Mouse (Mus musculus): ENCODE data around the gene Xab2. TPM values are rescaled to one million over a fixed set of nuclear protein-coding genes. Genes with fewer than 3 reads are reported as not detected.

Gene Xab2
- total RNA-seq (2021), result 10 to 100 TPM; 33.1 to 34.9 TPM
- long read RNA-seq, experiment 1, transcript Xab2-201 (19 exons, 2,677 nt), result major isoform, 35 of 48 reads
- long read RNA-seq, experiment 1, partial matches to known transcripts, result 7 of 48 reads
- long read RNA-seq, experiment 1, other reads (novel, unspliced or antisense), result 6 of 48 reads
- long read RNA-seq, experiment 2, transcript Xab2-201 (19 exons, 2,677 nt), result major isoform, 29 of 39 reads
- long read RNA-seq, experiment 2, partial matches to known transcripts, result 7 of 39 reads
- long read RNA-seq, experiment 2, other reads (novel, unspliced or antisense), result 3 of 39 reads

DNA sequence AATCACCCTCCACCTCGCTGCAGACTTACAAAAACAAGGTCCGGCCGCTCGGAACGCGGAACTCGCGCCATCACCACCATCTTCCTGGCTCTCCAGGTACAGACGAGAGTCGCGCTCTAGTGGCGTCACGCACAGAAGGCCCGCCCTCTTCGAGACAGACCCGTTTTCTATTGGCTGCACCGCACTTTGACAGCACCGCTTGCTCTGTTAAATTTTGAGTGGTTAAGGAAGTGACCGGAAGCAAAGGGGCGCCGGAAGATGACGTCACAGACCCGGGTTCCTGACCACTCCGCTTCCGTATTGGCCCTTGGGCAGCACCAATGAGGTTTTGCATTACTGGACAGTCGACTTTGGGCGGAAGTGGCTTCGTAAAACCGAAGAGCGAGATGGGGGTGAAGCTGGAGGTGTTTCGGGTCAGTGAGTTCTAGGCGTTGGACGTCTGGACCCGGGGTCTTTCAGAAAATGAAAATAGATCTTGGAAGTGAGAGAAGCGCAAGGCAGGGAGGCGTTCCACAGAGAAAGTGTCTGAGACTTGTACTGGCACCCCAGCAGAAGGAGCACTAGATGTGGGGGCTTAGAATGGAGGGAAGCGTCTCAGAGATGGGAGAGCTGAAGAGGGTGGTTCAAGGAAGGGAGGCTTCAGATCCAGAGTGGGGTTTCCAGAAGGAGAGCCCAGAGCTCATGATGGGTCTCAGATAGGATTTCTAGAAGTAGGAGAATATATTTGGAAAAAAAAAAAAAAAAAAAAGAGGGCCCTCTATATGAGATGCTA is at the start of gene Xab2, which contains the start of gene Pet100:
Gene Xab2 (minus strand): TSS at position 118 of the 772 bp plus-strand sequence.
Gene Pet100 (plus strand): TSS at position 350 of the 772 bp plus-strand sequence.
- DNase-seq (ENCODE audit: low spot score in 2 of 2), result peak; percentile 99 to 100

DNA sequence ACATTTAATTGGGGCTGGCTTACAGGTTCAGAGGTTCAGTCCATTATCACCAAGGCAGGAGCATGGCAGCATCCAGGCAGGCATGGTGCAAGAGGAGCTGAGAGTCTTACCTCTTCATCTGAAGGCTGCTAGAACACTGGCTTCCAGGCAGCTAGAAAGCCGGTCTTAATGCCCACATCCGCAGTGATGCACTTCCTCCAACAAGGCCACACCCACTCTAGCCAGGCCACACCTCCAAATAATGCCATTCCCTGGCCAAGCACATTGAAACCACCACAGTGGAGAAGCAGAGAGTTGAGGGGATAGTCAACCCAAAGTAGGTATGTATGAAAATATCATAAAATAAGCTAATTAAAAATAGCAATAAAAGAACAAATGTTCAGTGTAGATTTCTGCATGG is 49.3 kb upstream of the Xab2 start:
- DNase-seq (ENCODE audit: low spot score in 2 of 2), result no peak

DNA sequence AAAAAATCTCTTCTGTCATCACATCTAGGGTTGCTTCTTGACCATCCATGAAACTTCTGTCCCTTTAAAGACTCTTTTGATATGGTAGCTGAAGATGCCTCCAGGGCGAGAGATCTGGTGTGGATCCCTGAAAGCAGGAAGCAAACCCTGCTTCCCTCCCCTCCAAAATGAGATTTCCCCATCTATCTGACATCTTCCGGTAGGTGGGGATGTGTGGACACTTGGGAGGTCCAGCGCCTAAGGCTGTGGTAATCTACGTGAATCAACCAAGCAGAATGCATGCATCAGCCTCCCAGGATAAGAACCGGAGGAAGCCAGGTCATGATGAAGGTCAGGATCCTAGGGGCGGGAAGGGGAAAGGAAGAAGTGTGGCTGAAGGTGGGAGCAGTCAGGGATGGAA is 44.4 kb upstream of the Xab2 start, which contains the start of gene Mcemp1:
Gene Mcemp1 (plus strand): TSS at position 248 of the 400 bp plus-strand sequence.
- DNase-seq (ENCODE audit: low spot score in 2 of 2), result no peak

GRCm38 (mm10) chr8:3664405-3664804 is 43.3 kb upstream of the Xab2 start:
- no peak for DNase-seq (ENCODE audit: low spot score in 2 of 2)

- no peak for DNase-seq (ENCODE audit: low spot score in 2 of 2)
Observed at GRCm38 (mm10) chr8:3660889-3661288, 39.8 kb upstream of the Xab2 start.

GRCm38 (mm10) chr8:3656725-3657381 is 35.7 kb upstream of the Xab2 start:
- no peak for DNase-seq (ENCODE audit: low spot score in 2 of 2)

DNA sequence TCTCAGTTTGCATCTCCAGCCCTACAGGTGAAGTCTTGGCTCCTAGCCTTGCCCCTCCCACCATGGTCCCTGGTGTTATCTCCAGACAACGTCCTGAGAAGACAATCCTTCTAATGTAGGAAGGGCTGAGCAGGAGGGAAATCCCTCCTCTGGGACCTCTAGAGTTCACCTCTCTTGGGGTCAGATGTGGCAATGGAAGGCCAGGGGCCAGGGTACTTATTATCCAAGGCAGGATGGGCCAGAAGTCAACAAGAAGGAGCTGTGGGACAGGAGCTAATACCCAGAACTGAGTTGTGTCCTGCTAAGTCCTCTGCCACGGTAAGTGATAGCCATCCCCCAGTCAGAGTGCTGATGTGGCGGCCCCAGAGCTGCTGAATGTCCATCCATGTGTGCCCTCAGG is 34.4 kb upstream of the Xab2 start, which contains the start of gene Retn:
Gene Retn (plus strand): TSS at position 245 of the 400 bp plus-strand sequence.
- DNase-seq (ENCODE audit: low spot score in 2 of 2), result no peak

DNA sequence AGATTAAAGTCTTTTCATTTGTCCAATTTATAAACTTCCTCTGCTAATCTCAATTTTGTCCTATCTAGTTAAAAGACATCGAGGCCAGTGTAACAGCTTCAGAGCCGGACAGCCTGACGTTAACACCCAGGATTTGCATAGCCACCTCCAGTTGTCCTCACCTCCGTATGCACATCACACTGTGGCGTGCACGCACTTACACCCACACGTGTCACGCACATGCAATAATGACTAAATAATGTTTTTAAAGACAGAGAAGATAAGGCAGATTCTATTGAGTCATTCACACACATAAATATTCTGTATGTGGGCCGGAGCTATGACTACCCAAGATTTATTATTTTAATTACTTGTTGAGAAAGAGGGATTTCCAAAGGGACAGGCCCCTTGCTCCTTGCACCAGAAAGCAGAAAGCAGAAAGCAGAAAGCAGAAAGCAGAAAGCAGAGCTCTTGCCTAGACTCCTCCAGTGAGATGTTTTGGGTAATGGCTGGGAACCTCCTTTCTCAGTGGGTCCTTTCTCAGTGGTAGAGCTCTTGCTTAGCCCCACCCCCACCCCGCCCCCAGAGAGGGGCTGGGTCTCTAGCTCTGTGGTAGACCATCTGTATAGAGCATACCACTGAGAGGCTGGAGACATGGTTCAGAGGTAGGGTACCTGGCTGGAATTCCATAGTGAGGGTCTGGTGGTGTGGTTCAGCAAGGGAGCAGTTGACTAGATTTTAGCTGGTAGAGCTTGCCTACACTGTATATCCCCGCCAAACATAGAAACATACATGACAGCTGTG is 33.8 kb upstream of the Xab2 start:
- no peak for DNase-seq (ENCODE audit: low spot score in 2 of 2)

DNA sequence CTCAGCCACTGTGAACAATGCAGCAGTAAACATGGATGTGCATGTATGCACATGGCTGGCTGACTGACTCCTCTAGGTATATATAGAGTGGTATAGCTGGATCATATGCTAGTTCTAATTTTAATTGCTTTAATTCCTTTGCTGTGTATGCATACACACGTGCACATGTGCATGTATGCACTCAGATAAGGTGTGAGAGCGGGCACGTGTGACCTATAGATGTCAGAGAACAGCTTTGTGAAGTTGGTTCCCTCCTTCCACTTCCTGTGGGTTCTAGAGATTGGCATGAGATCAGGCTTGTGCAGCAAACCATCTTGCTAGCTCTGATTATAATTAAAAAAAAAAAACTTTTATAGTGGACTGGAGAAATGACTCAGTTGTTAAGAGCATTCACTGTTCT is 31.7 kb upstream of the Xab2 start:
- no peak for DNase-seq (ENCODE audit: low spot score in 2 of 2)

- no peak for DNase-seq (ENCODE audit: low spot score in 2 of 2)
Observed at GRCm38 (mm10) chr8:3648990-3649389, 27.9 kb upstream of the Xab2 start.

- no peak for DNase-seq (ENCODE audit: low spot score in 2 of 2)
Observed at GRCm38 (mm10) chr8:3648268-3648667, 27.2 kb upstream of the Xab2 start.

DNA sequence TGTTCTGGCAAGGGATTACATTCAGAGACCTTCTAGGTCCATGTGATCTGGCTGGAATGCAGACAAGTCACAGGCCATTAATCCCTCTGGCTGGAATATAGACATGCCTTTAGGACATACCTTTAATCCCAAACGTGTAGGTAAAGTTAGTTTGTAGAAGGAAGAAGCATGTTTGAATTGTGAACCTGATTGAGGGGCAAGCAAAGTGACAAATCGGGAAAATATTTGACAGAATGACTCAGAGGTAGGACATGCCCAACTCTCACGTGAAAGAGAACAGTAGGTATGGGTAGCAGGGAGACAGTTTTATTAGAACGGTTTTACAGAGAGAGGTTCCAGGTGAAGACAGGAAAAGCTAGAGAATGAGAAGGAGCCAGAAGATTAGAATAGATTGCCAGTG is 26.4 kb upstream of the Xab2 start:
- DNase-seq (ENCODE audit: low spot score in 2 of 2), result no peak

- DNase-seq (ENCODE audit: low spot score in 2 of 2), result no peak
Observed at GRCm38 (mm10) chr8:3646824-3647531, 25.9 kb upstream of the Xab2 start.

GRCm38 (mm10) chr8:3645804-3646203 is 24.7 kb upstream of the Xab2 start:
- DNase-seq (ENCODE audit: low spot score in 2 of 2), result no peak

DNA sequence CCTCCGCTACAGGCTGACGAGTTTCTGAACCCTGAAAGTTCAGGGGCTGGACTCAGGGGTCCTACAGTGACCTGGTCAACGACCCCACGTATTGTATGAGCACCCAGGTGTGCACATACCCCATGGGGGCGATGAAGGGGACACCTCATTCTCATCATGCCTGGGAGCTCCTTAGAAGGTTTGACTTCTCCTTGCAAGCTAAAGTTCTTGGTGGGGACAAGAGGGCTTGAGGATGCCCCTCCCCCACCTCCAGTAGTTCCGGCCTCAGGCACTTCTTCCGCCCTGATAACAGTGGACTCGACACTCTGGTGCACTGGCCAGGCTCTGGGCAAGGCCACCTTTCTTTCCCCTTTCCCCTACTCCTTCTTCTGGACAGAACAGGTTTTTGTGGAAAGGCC is 10.4 kb upstream of the Xab2 start:
- no peak for DNase-seq (ENCODE audit: low spot score in 2 of 2)

GRCm38 (mm10) chr8:3630647-3631477 is 9.7 kb upstream of the Xab2 start, which contains the start of gene Stxbp2:
Gene Stxbp2, plus strand, starts transcription at chr8:3630955.
- peak in 1 of 2 experiments; percentile 66 for DNase-seq (ENCODE audit: low spot score in 2 of 2)

- DNase-seq (ENCODE audit: low spot score in 2 of 2), result no peak
Observed at GRCm38 (mm10) chr8:3628014-3628413, 6.9 kb upstream of the Xab2 start.

GRCm38 (mm10) chr8:3626971-3627370 is 5.9 kb upstream of the Xab2 start:
- DNase-seq (ENCODE audit: low spot score in 2 of 2), result no peak

DNA sequence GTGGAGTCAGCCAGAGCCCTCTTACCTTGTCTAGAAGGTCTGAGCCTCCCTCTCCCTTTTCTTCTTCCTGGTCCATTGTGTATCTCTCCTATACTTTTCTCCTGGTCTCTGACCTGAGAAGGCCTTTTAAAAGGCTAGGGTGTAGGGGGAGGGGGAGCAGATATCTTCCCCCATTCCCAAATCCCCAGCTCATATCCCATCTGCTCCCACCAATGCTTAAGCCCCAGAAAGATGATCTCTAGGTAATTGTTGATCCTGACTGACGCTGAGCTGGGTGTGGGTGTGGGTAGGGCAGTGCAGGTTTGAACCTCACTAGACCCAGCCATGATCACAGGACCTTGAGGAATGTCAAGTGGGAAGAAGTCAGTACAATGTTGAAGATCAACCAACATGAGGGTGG is 4.3 kb upstream of the Xab2 start, which contains the start of gene Pcp2:
Gene Pcp2 (minus strand): TSS at position 101 of the 400 bp plus-strand sequence.
- no peak for DNase-seq (ENCODE audit: low spot score in 2 of 2)
